Mouse (Mus musculus): ENCODE measurements around the gene Ubxn6. TPM values are rescaled to one million over a fixed set of nuclear protein-coding genes. Genes with fewer than 3 reads are reported as not detected.

The Ubxn6 gene
- 38.4 and 38.7 TPM in 2 replicates for polyA plus RNA-seq (2011; ENCODE audit: insufficient read depth, insufficient read length, low read depth, missing spikeins)

DNA sequence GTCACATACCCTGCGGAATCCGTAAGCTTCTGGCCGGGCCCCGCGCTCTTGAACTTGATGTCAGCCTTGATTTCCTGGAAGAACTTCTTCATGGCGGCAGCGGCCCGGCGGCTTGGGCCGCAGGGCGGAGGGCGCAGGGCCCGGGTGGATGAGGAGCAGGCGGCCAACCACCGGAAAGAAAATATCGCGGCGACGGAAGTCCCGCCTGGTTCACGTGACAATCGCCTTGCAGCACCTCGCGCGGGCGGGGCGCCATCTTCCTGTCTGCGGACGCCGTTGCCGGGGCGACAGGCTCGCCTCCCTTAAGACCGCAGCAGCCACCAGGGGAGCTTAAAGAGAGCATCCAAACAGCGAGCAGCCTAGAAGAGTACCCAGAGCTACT, at the start of gene Ubxn6:
TSS of gene Ubxn6 (minus strand) at position 202 of the 382 bp plus-strand sequence.
- Histone ChIP-seq H3K27me3 (ENCODE audit: control insufficient read depth, insufficient read depth, low read length, poor library complexity, severe bottlenecking) (no peaks in the 10 kb centered on the region), H3K9me3 (replicated peaks; ENCODE audit: control insufficient read depth, insufficient read depth, low read length, poor library complexity, severe bottlenecking) (no peaks in the 10 kb centered on the region), H3K4me1 (ENCODE audit: control insufficient read depth, insufficient read depth, low read length) (no peaks in the 10 kb centered on the region), H3K27ac (ENCODE audit: insufficient read depth, low read length) (peak within 1 kb of the TSS; percentile 77), H3K36me3 (ENCODE audit: control insufficient read depth, insufficient read depth, low read length, poor library complexity, severe bottlenecking) (peaks cover 8% of the 10 kb centered on the region; the same call in 1 of the 2 replicates), H3K9ac (ENCODE audit: low read depth, poor library complexity, severe bottlenecking) (peak within 1 kb of the TSS; percentile 77), H3K4me3 (ENCODE audit: low read depth, low read length) (peak within 1 kb of the TSS; percentile 78)
- TF ChIP-seq CTCF (IDR thresholded peaks at IDR 0.05; ENCODE audit: low read depth, low read length) (no peak), POLR2A (IDR thresholded peaks at IDR 0.05; ENCODE audit: insufficient read depth, low read length) (no peak), EP300 (IDR thresholded peaks at IDR 0.05; ENCODE audit: insufficient read depth, low read depth, low read length) (no peak)

DNA sequence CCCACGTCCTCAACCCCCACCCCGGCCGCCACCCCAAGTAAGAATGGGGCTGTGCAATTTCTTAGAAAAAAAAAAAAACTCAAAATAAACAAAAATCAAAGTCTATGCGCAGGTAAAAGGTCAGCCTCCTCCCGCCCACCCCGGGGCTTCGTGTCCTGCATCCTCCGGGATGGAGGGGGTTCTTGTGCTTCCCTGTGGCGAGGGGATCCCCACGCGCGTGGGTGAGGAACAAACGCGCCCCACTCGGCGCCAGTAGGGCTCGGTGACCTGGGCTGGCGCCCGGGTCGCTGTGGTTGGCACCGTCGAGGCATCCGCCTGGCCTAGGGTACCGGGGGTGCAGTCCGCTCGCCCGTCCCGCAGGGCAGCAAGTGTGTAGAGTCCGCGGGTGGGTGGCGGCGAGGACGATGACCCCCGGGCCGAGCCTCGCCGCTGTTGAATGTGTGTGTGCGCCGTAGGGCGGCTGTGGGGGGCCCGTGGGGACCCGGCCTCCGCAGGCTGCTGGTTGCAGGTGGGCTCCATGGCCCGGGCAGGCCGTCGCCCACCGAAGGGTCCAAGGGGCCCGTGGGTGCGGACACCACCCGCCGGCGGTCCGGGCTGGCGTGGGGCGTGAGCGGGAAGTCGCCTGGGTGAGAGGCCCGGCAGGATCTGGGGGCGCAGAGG, 49.0 kb upstream of the Ubxn6 start:
- TF ChIP-seq POLR2A (IDR thresholded peaks at IDR 0.05; ENCODE audit: insufficient read depth, low read length) (no peak), CTCF (IDR thresholded peaks at IDR 0.05; ENCODE audit: low read depth, low read length) (no peak), EP300 (IDR thresholded peaks at IDR 0.05; ENCODE audit: insufficient read depth, low read depth, low read length) (no peak)
- H3K27ac ChIP-seq (ENCODE audit: insufficient read depth, low read length), result no peak overlapping the region
- H3K27me3 ChIP-seq (ENCODE audit: control insufficient read depth, insufficient read depth, low read length, poor library complexity, severe bottlenecking), result peaks cover 4% of the 10 kb centered on the region; the same call in 1 of the 2 replicates

DNA sequence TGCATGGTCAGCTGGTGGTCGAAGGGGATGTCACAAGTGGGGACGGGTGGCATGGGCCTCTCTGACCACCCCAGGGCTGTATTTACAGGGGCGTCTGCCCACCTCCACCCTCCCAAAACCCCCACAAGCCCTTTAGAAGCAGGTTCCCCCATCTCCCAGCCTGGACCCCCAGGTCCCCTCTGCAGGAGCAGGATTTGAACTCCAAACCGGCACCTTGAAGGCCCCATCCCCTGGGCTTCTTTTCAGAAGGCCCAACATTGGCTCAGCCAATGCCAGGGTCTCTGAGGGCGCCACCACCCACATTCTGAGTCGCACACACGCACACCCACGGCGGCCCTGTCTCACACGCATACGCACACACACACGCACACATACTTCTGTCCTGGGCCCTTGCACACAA, 48.3 kb upstream of the Ubxn6 start:
- no peaks in the 10 kb centered on the region for H3K4me1 ChIP-seq (ENCODE audit: control insufficient read depth, insufficient read depth, low read length)
- no peak overlapping the region for H3K9ac ChIP-seq (ENCODE audit: low read depth, poor library complexity, severe bottlenecking)
- no peak overlapping the region for H3K27ac ChIP-seq (ENCODE audit: insufficient read depth, low read length)
- H3K36me3 ChIP-seq (ENCODE audit: control insufficient read depth, insufficient read depth, low read length, poor library complexity, severe bottlenecking), result no peaks in the 10 kb centered on the region
- H3K27me3 ChIP-seq (ENCODE audit: control insufficient read depth, insufficient read depth, low read length, poor library complexity, severe bottlenecking), result peaks cover 4% of the 10 kb centered on the region; the same call in 1 of the 2 replicates
- TF ChIP-seq POLR2A (IDR thresholded peaks at IDR 0.05; ENCODE audit: insufficient read depth, low read length) (no peak), CTCF (IDR thresholded peaks at IDR 0.05; ENCODE audit: low read depth, low read length) (no peak), EP300 (IDR thresholded peaks at IDR 0.05; ENCODE audit: insufficient read depth, low read depth, low read length) (no peak)
- no peaks in the 10 kb centered on the region for H3K9me3 ChIP-seq (replicated peaks; ENCODE audit: control insufficient read depth, insufficient read depth, low read length, poor library complexity, severe bottlenecking)
- peak overlapping the region; percentile 8; the same call in 1 of the 2 replicates for H3K4me3 ChIP-seq (ENCODE audit: low read depth, low read length)

More for the DNA sequence above, 49.0 kb upstream of the Ubxn6 start:
- H3K4me3 ChIP-seq (ENCODE audit: low read depth, low read length), result peak overlapping the region; percentile 55
- no peaks in the 10 kb centered on the region for H3K4me1 ChIP-seq (ENCODE audit: control insufficient read depth, insufficient read depth, low read length)
- H3K36me3 ChIP-seq (ENCODE audit: control insufficient read depth, insufficient read depth, low read length, poor library complexity, severe bottlenecking), result no peaks in the 10 kb centered on the region
- H3K9ac ChIP-seq (ENCODE audit: low read depth, poor library complexity, severe bottlenecking), result peak overlapping the region; percentile 21
- no peaks in the 10 kb centered on the region for H3K9me3 ChIP-seq (replicated peaks; ENCODE audit: control insufficient read depth, insufficient read depth, low read length, poor library complexity, severe bottlenecking)

DNA sequence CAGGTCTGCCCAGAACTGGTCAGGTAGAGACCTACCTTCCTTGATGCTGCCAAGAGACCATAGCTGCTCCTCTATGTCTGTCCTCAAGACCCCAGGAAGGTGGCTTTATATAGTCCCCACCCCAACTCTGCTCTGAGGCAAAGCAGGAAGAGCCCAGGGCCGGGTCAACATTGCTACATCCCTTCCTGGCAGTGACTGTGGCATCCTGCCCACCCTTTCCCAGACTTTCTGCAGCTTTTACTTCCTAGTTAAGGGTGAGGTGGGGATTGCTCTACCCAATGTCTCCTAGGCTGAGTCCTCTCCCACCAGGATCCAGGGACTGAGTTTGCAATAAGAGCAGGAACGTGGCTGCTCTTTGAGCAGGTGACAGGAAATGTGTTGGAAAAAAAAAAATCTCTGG, 47.0 kb upstream of the Ubxn6 start, which contains the start of gene Lrg1:
TSS of gene Lrg1 (minus strand) at position 176 of the 400 bp plus-strand sequence.
- Histone ChIP-seq H3K9me3 (replicated peaks; ENCODE audit: control insufficient read depth, insufficient read depth, low read length, poor library complexity, severe bottlenecking) (no peaks in the 10 kb centered on the region), H3K4me3 (ENCODE audit: low read depth, low read length) (no peak within 1 kb of the TSS), H3K9ac (ENCODE audit: low read depth, poor library complexity, severe bottlenecking) (no peak within 1 kb of the TSS), H3K27me3 (ENCODE audit: control insufficient read depth, insufficient read depth, low read length, poor library complexity, severe bottlenecking) (peaks cover 4% of the 10 kb centered on the region; the same call in 1 of the 2 replicates), H3K4me1 (ENCODE audit: control insufficient read depth, insufficient read depth, low read length) (no peaks in the 10 kb centered on the region), H3K36me3 (ENCODE audit: control insufficient read depth, insufficient read depth, low read length, poor library complexity, severe bottlenecking) (no peaks in the 10 kb centered on the region), H3K27ac (ENCODE audit: insufficient read depth, low read length) (no peak within 1 kb of the TSS)
- no peak for TF ChIP-seq POLR2A (IDR thresholded peaks at IDR 0.05; ENCODE audit: insufficient read depth, low read length)
- TF ChIP-seq CTCF (IDR thresholded peaks at IDR 0.05; ENCODE audit: low read depth, low read length), result no peak
- no peak for TF ChIP-seq EP300 (IDR thresholded peaks at IDR 0.05; ENCODE audit: insufficient read depth, low read depth, low read length)

DNA sequence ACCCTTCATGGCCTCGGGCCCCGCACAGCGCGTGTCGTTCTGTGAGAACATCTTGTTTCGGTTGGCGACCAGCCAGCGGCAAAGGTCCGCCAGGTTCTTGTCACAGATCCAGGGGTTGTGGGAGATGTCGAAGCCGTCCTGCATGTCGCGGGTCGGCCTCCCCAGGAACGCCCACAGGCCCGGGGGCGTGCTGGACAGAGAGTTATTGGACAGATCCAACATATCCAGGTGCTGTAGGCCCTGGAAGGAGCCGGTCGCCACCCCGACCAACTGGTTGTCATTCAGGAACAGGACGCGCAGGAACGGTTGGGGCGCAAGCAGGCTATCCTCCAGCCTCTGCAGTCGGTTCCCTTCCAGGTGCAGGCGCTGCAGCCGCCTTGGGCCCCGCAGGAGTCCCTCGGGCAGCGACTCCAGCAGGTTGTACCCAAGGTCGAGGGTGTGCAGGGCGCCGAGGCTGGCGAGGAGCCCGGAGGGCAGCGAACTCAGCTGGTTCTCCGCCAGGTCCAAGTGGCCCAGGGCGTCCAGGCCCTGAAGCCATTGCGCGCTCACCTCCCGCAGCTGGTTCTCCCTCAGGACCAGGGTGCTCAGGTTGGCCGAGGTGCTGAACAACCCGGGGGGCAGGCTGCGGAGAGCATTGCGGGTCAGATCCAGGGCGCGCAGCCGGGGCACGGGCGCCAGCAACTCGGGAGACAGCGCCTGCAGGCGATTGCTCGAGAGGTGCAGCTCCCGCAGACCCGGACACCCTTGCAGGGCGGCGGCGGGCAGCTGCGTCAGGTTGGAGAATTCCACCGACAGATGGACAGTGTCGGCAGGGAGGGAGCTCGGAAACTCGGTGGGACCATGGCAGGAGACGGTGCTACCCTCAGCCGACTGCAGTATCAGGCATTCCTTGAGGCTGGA, 45.4 kb upstream of the Ubxn6 start:
- H3K27me3 ChIP-seq (ENCODE audit: control insufficient read depth, insufficient read depth, low read length, poor library complexity, severe bottlenecking), result peaks cover 4% of the 10 kb centered on the region; the same call in 1 of the 2 replicates
- H3K9me3 ChIP-seq (replicated peaks; ENCODE audit: control insufficient read depth, insufficient read depth, low read length, poor library complexity, severe bottlenecking), result no peaks in the 10 kb centered on the region
- TF ChIP-seq CTCF (IDR thresholded peaks at IDR 0.05; ENCODE audit: low read depth, low read length) (no peak), EP300 (IDR thresholded peaks at IDR 0.05; ENCODE audit: insufficient read depth, low read depth, low read length) (no peak), POLR2A (IDR thresholded peaks at IDR 0.05; ENCODE audit: insufficient read depth, low read length) (no peak)
- H3K36me3 ChIP-seq (ENCODE audit: control insufficient read depth, insufficient read depth, low read length, poor library complexity, severe bottlenecking), result no peaks in the 10 kb centered on the region
- H3K27ac ChIP-seq (ENCODE audit: insufficient read depth, low read length), result no peak overlapping the region
- peak overlapping the region; percentile 52 for H3K4me3 ChIP-seq (ENCODE audit: low read depth, low read length)
- no peak overlapping the region for H3K9ac ChIP-seq (ENCODE audit: low read depth, poor library complexity, severe bottlenecking)
- no peaks in the 10 kb centered on the region for H3K4me1 ChIP-seq (ENCODE audit: control insufficient read depth, insufficient read depth, low read length)

All from ES-Bruce4 (cell line).